Mouse (Mus musculus) heart, adult 2 months (tissue): ENCODE measurements around the gene Serpinb6a.

Source experiments
- CTCF ChIP-seq: fragments of 200-600 bp; IDR thresholded peaks from 2 replicates; pipeline ENCODE4 v1.8.1; 2022; ENCODE audit warnings: antibody characterized with exemption, mild to moderate bottlenecking, moderate library complexity
- EP300 ChIP-seq: fragments of 200-500 bp; IDR thresholded peaks from 2 replicates; pipeline ENCODE4 v1.6.1; 2011; ENCODE audit warnings: low read depth, low read length, control low read depth; ENCODE audit not compliant: insufficient read depth
- POLR2A ChIP-seq: fragments of 200-500 bp; IDR thresholded peaks from 2 replicates; pipeline ENCODE4 v1.6.1; 2011; ENCODE audit warnings: mild to moderate bottlenecking, low read depth, low read length, control low read depth; ENCODE audit not compliant: insufficient read depth

GRCm38 (mm10) chr13:33903290-33903689 lies 99.3 kb downstream of the Serpinb6a start:
- TF ChIP-seq CTCF (no peak), POLR2A (no peak), EP300 (no peak)
